Comparison of ENCODE assay signal across 1 mouse cellular context in the genomic region with DNA sequence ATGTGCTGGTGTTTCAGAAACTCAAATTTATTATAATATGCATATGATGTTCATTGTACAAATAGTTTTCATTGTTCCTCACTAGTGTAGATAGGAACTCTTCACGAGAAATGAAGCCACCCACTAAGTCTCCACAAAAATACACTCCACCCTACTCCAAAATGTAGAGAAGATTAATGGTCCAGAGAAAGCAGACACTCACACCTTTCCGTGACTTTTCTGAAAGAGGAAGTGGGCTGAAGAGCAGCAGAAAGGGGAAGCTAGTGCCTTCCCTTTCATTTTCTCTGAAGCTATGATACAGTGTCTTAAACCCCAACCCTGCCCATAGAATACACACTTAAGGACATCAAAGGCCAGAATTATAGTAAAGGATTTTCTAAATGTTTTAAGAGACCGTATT.
TF ChIP-seq lines count a peak whose summit lies in the region.

No protein-coding gene starts in this region.

TF ChIP-seq in CH12.LX, 34 proteins besides CTCF, POLR2A, EP300 and RAD21 (continued from another document):
- TF ChIP-seq MXI1 (IDR thresholded peaks at IDR 0.05; ENCODE audit: low read depth, low read length) (no peak), POLR2AphosphoS2 (IDR thresholded peaks at IDR 0.05; ENCODE audit: low read depth, low read length) (no peak), BHLHE40 (IDR thresholded peaks at IDR 0.05; ENCODE audit: low read depth, low read length) (peak; percentile 71), JUN (IDR thresholded peaks at IDR 0.05; ENCODE audit: insufficient read depth, low read depth, low read length) (no peak; the same call in 1 of the 2 replicates), ZKSCAN1 (IDR thresholded peaks at IDR 0.05; ENCODE audit: borderline replicate concordance, low read depth, low read length) (no peak), MYC (IDR thresholded peaks at IDR 0.05; ENCODE audit: low read depth, low read length) (0 out of 2 replicates have a peak, but pooled peaks have one; percentile 32), IRF4 (IDR thresholded peaks at IDR 0.05; ENCODE audit: low read depth, low read length) (peak; percentile 89), MAX (IDR thresholded peaks at IDR 0.05; ENCODE audit: low read length) (peak; percentile 63; the same call in 1 of the 2 replicates), SIN3A (IDR thresholded peaks at IDR 0.05; ENCODE audit: low read length) (0 out of 2 replicates have a peak, but pooled peaks have one; percentile 45), TBP (conservative IDR thresholded peaks at IDR 0.05; ENCODE audit: low read depth, low read length) (no peak), PAX5 (IDR thresholded peaks at IDR 0.05; ENCODE audit: low read length) (no peak), HCFC1 (IDR thresholded peaks at IDR 0.05; ENCODE audit: low read depth, low read length) (no peak; the same call in none of the 2 replicates)
